Mouse (Mus musculus) adrenal gland, adult 2 months (tissue): ENCODE data around the gene Hapln2. TPM values are rescaled to one million over a fixed set of nuclear protein-coding genes. Genes with fewer than 3 reads are reported as not detected.

Experiments used
- DNase-seq: peaks from one replicate; pipeline ENCODE4 v3.0.0; 2021
- polyA plus RNA-seq: library from polyadenylated mRNA; depleted of rRNA; stranded (reverse); fragments of >200 nt; gene quantifications from 2 replicates; pipeline ENCODE4 v1.2.3, GENCODE M21; 2012; rRNA removed
- total RNA-seq, 2 experiments: library from RNA; stranded (reverse); gene quantifications; 2 replicates each; pipeline ENCODE4 v1.2.3; 2021

Gene Hapln2
- total and polyA plus RNA-seq, 3 experiments: 0.65 TPM; not detected in 2

GRCm38 (mm10) chr3:87981894-87982835 is 45.2 kb downstream of the Hapln2 start:
- DNase-seq: peak; percentile 79

- no peak for DNase-seq
Observed at GRCm38 (mm10) chr3:87981214-87981760, 46.1 kb downstream of the Hapln2 start.

- no peak for DNase-seq
Observed at GRCm38 (mm10) chr3:87980728-87981127, 46.7 kb downstream of the Hapln2 start.

- DNase-seq: no peak
Observed at GRCm38 (mm10) chr3:87980085-87980484, 47.3 kb downstream of the Hapln2 start.

GRCm38 (mm10) chr3:87979493-87979892 is 47.9 kb downstream of the Hapln2 start:
- DNase-seq: no peak

GRCm38 (mm10) chr3:87974381-87974987 is 52.9 kb downstream of the Hapln2 start:
- peak; percentile 79 for DNase-seq

DNA sequence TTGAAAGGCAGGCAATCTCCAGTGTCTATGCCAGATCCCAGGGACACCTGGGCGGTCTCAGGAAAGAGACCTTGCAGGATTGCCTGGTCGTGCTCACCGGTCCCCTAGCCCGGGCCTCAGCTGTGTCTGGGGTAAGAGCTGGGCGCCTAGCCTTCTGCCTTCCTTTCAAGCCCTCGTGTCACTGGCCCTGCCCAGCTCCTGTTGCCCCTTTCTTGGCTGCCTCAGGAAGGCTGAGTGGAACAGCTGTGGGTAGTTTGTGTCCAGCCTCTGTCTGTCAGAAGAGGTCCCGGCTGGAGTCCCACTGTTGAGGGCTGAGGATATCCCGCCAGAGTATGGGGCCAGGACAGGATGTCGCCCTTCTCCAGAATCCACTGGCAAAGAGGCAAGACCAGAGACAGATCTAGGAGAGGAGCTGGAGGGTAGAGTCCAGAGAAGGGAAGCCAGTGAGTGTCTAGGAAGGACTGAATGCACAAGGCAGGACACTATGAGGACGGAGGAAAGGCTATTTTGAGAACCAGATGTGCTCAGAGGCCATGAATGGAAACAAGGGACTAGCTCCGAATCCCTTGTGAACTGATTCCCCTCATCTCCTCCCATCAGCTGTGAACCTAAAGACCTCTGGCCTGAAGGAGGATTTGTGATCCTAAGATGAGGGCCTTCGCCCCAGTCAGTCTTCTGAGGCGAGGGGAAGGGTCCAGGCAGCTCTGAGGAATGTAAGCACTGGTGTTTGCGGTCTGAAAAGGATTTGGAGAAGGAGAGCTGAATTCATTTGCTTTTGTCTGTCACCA is 53.6 kb downstream of the Hapln2 start:
- no peak for DNase-seq

- no peak for DNase-seq
Observed at GRCm38 (mm10) chr3:87972776-87973175, 54.6 kb downstream of the Hapln2 start.

- no peak for DNase-seq
Observed at GRCm38 (mm10) chr3:87972203-87972664, 55.1 kb downstream of the Hapln2 start.

Other genes with a start within 250 kb of the Hapln2 start
- 1 to 10 TPM; 4.6 to 6.3 TPM for gene Ntrk1, start 232.4 kb downstream of the Hapln2 start, total RNA-seq
- gene Ntrk1, start 232.4 kb downstream of the Hapln2 start, polyA plus RNA-seq: 8.8 and 17.4 TPM in 2 replicates
- under 1 TPM; 0.52 to 0.69 TPM for gene Insrr, start 230.6 kb downstream of the Hapln2 start, total RNA-seq
- 1.2 and 3.9 TPM in 2 replicates for gene Insrr, start 230.6 kb downstream of the Hapln2 start, polyA plus RNA-seq
- 10 to 100 TPM; 20.0 to 23.9 TPM for gene Pear1, start 203.3 kb downstream of the Hapln2 start, total RNA-seq
- gene Pear1, start 203.3 kb downstream of the Hapln2 start, polyA plus RNA-seq: 63.3 and 71.7 TPM in 2 replicates
- under 1 TPM; 0.17 to 0.31 TPM for gene Sh2d2a, start 180.8 kb downstream of the Hapln2 start, total RNA-seq
- gene Sh2d2a, start 180.8 kb downstream of the Hapln2 start, polyA plus RNA-seq: 0.30 and 0.39 TPM in 2 replicates
- 10 to 100 TPM; 48.0 to 52.0 TPM for gene Prcc, start 142.0 kb downstream of the Hapln2 start, total RNA-seq
- 28.5 and 32.5 TPM in 2 replicates for gene Prcc, start 142.0 kb downstream of the Hapln2 start, polyA plus RNA-seq
- 100 to 1,000 TPM; 181 to 206 TPM for gene Hdgf, start 121.3 kb downstream of the Hapln2 start, total RNA-seq
- gene Hdgf, start 121.3 kb downstream of the Hapln2 start, polyA plus RNA-seq: 54.3 and 64.8 TPM in 2 replicates
- 100 to 1,000 TPM; 114 to 120 TPM for gene Mrpl24, start 108.1 kb downstream of the Hapln2 start, total RNA-seq
- 15.1 and 18.0 TPM in 2 replicates for gene Mrpl24, start 108.1 kb downstream of the Hapln2 start, polyA plus RNA-seq
- 10 to 100 TPM; 16.3 to 21.4 TPM for gene Isg20l2, start 97.3 kb downstream of the Hapln2 start, total RNA-seq
- 9.4 and 9.7 TPM in 2 replicates for gene Isg20l2, start 97.3 kb downstream of the Hapln2 start, polyA plus RNA-seq
- 10 to 100 TPM; 13.1 to 16.3 TPM for gene Rrnad1, start 96.9 kb downstream of the Hapln2 start, total RNA-seq
- gene Rrnad1, start 96.9 kb downstream of the Hapln2 start, polyA plus RNA-seq: 41.5 and 44.6 TPM in 2 replicates
- under 1 TPM; 0.52 to 0.72 TPM for gene Crabp2, start 78.9 kb downstream of the Hapln2 start, total RNA-seq
- 0.47 TPM in 1 of 2 replicates, not detected in the other for gene Crabp2, start 78.9 kb downstream of the Hapln2 start, polyA plus RNA-seq
- gene Nes, start 56.5 kb downstream of the Hapln2 start, total RNA-seq: 1 to 10 TPM; 7.0 to 9.2 TPM
- 3.5 and 7.0 TPM in 2 replicates for gene Nes, start 56.5 kb downstream of the Hapln2 start, polyA plus RNA-seq
- 10 to 100 TPM; 52.6 to 54.9 TPM for gene Bcan, start 27.4 kb downstream of the Hapln2 start, total RNA-seq
- 127 and 132 TPM in 2 replicates for gene Bcan, start 27.4 kb downstream of the Hapln2 start, polyA plus RNA-seq
- gene Gpatch4, start 15.5 kb upstream of the Hapln2 start, total RNA-seq: 10 to 100 TPM; 13.9 to 16.6 TPM
- 2.3 and 3.5 TPM in 2 replicates for gene Gpatch4, start 15.5 kb upstream of the Hapln2 start, polyA plus RNA-seq
- 100 to 1,000 TPM; 142 to 155 TPM for gene Naxe, start 30.9 kb upstream of the Hapln2 start, total RNA-seq
- 79.6 and 113 TPM in 2 replicates for gene Naxe, start 30.9 kb upstream of the Hapln2 start, polyA plus RNA-seq
- gene Ttc24, start 50.7 kb upstream of the Hapln2 start, total RNA-seq: not detected
- gene Ttc24, start 50.7 kb upstream of the Hapln2 start, polyA plus RNA-seq: not detected in 2 replicates
- 1 to 10 TPM in 1 of 2 experiments, under 1 TPM in 1; 0.69 to 1.1 TPM for gene Iqgap3, start 54.4 kb upstream of the Hapln2 start, total RNA-seq
- gene Iqgap3, start 54.4 kb upstream of the Hapln2 start, polyA plus RNA-seq: 3.0 and 3.6 TPM in 2 replicates
- gene Mef2d, start 114.8 kb upstream of the Hapln2 start, total RNA-seq: 100 to 1,000 TPM in 1 of 2 experiments, 10 to 100 TPM in 1; 78.4 to 114 TPM
- 173 and 185 TPM in 2 replicates for gene Mef2d, start 114.8 kb upstream of the Hapln2 start, polyA plus RNA-seq
- gene Rhbg, start 227.1 kb upstream of the Hapln2 start, total RNA-seq: 10 to 100 TPM in 1 of 2 experiments, 1 to 10 TPM in 1; 8.5 to 18.3 TPM
- 0.76 and 1.8 TPM in 2 replicates for gene Rhbg, start 227.1 kb upstream of the Hapln2 start, polyA plus RNA-seq